Mouse (Mus musculus): ENCODE data around the gene Slc48a1. TPM values are rescaled to one million over a fixed set of nuclear protein-coding genes. Genes with fewer than 3 reads are reported as not detected.

The Slc48a1 gene
- polyA plus RNA-seq (2017; shearing (Covaris generic)): 10 to 100 TPM; 52.2 to 55.2 TPM

GRCm38 (mm10) chr15:97778311-97779098 lies at the start of gene Slc48a1:
Slc48a1 (plus strand) TSS chr15:97778520.

DNA sequence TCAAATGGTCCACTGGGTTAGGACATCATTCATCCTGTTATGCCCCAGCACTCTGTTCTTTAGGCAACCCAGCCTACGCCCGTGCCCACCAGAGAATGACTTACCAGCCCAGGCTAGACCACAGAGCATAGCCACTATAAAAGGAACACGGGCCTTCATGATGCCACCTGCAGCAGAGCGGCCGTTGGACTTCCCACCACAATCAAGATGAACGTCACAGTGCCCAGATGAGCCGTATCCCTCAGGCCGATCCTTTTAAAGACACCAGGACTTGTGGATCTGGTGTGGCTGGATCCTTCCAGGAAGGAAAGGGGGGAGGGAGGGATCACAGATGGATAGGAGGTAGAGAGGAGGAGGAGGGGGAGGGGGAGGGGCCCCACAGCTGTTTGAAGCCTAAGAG lies 47.2 kb upstream of the Slc48a1 start, which contains the start of gene Endou:
Gene Endou, minus strand, starts transcription at position 229 of the 400 bp plus-strand sequence.

GRCm38 (mm10) chr15:97767280-97768186 lies 10.8 kb upstream of the Slc48a1 start, which contains the start of gene Rapgef3:
Rapgef3 (minus strand) TSS chr15:97767972.

Other genes starting within 250 kb of the Slc48a1 start
- 10 to 100 TPM; 27.2 to 60.1 TPM for gene Rpap3, start 72.7 kb upstream of the Slc48a1 start, polyA plus RNA-seq (2017; shearing (Covaris generic))
- under 1 TPM in 1 of 2 experiments, not detected in 1; 0.70 TPM for gene Endou, start 47.2 kb upstream of the Slc48a1 start, polyA plus RNA-seq (2017; shearing (Covaris generic))
- 1 to 10 TPM in 1 of 2 experiments, under 1 TPM in 1; 0.52 to 3.1 TPM for gene Rapgef3, start 10.5 kb upstream of the Slc48a1 start, polyA plus RNA-seq (2017; shearing (Covaris generic))
- 10 to 100 TPM; 67.9 to 93.6 TPM for gene Hdac7, start 66.0 kb downstream of the Slc48a1 start, polyA plus RNA-seq (2017; shearing (Covaris generic))
- gene Vdr, start 132.1 kb downstream of the Slc48a1 start, polyA plus RNA-seq (2017; shearing (Covaris generic)): 1 to 10 TPM; 1.1 to 9.0 TPM
- gene Tmem106c, start 185.7 kb downstream of the Slc48a1 start, polyA plus RNA-seq (2017; shearing (Covaris generic)): 10 to 100 TPM; 13.1 to 20.8 TPM
- under 1 TPM in 1 of 2 experiments, not detected in 1; 0.11 TPM for gene Col2a1, start 226.2 kb downstream of the Slc48a1 start, polyA plus RNA-seq (2017; shearing (Covaris generic))